In genomic region chr11:52368176-52368985, GRCm38 (mm10) we compare ENCODE assay signal across 16 mouse cellular contexts. TPM values are rescaled to one million over a fixed set of nuclear protein-coding genes. Genes with fewer than 3 reads are reported as not detected.
DNase-seq lines count a peak whose midpoint lies in the region; ATAC-seq and TF ChIP-seq lines count a peak whose summit lies in the region.
"Had no signal": no experiment of that assay in that cellular context is flagged by ENCODE, and none has a peak within 500 bp of the region (broad histone marks: within the 10 kb centered on the region; RNA-seq: fewer than 3 reads in every experiment).

No protein-coding gene starts in this region.

- H3K4me1 ChIP-seq in heart, embryonic 16.5 days (ENCODE audit: control insufficient read depth, insufficient read depth, low read length), result peaks cover 70% of the 10 kb centered on the region
- H3K4me1 ChIP-seq in liver, postnatal 0 days (ENCODE audit: insufficient read depth), result peaks cover 52% of the 10 kb centered on the region

- no peak for DNase-seq in heart, adult 9 months (ENCODE audit: low spot score in 2 of 2)
- peak; percentile 60 for DNase-seq in thymus, postnatal 0 days (ENCODE audit: low spot score)
- DNase-seq in thymus, postnatal 25 days, result no peak
- no peak for DNase-seq in liver, postnatal 0 days
- no peak for DNase-seq in urinary bladder, postnatal 4 days (ENCODE audit: low spot score in 2 of 2)
- no peak for DNase-seq in lung, postnatal 25 days (ENCODE audit: low spot score)
- DNase-seq: cerebellum, adult 9-11 months; gastrocnemius, postnatal 10 days; kidney, postnatal 36 days; lung, postnatal 10 days; right cerebral cortex, postnatal 25 days had no signal

- no peak for TF ChIP-seq EP300 in liver, postnatal 0 days (IDR thresholded peaks at IDR 0.05; ENCODE audit: low read depth)

- H3K9me3 ChIP-seq in heart, embryonic 16.5 days (replicated peaks; ENCODE audit: control insufficient read depth, low read length), result no peaks in the 10 kb centered on the region
- no peaks in the 10 kb centered on the region for H3K9me3 ChIP-seq in liver, postnatal 0 days (ENCODE audit: low read length)
- H3K9me3 ChIP-seq: forebrain, embryonic 12.5 days; heart, embryonic 15.5 days; neural tube, embryonic 15.5 days had no signal

- H3K36me3 ChIP-seq in heart, embryonic 16.5 days (ENCODE audit: control insufficient read depth, insufficient read depth), result peaks cover 2% of the 10 kb centered on the region; the same call in 1 of the 2 replicates
- no peaks in the 10 kb centered on the region for H3K36me3 ChIP-seq in liver, postnatal 0 days (replicated peaks; ENCODE audit: insufficient read depth, low read length)
- H3K36me3 ChIP-seq: forebrain, embryonic 12.5 days; heart, embryonic 15.5 days; neural tube, embryonic 15.5 days had no signal

- no peaks in the 10 kb centered on the region for H3K27me3 ChIP-seq in heart, embryonic 16.5 days (ENCODE audit: control insufficient read depth, insufficient read depth, low read length)
- H3K27me3 ChIP-seq in liver, postnatal 0 days (ENCODE audit: insufficient read depth, low read length), result no peaks in the 10 kb centered on the region
- H3K27me3 ChIP-seq: forebrain, embryonic 12.5 days; heart, embryonic 15.5 days; neural tube, embryonic 15.5 days had no signal

- H3K4me2 ChIP-seq in heart, embryonic 16.5 days (ENCODE audit: low read depth, low read length), result no peak overlapping the region
- H3K4me2 ChIP-seq in liver, postnatal 0 days (ENCODE audit: low read depth, low read length), result no peak overlapping the region
- H3K4me2 ChIP-seq: forebrain, embryonic 12.5 days; heart, embryonic 15.5 days; neural tube, embryonic 15.5 days had no signal

- no peak for TF ChIP-seq CTCF in liver, postnatal 0 days (IDR thresholded peaks at IDR 0.05; ENCODE audit: low read depth)

- H3K9ac ChIP-seq in heart, embryonic 16.5 days (ENCODE audit: low read length), result no peak overlapping the region
- no peak overlapping the region for H3K9ac ChIP-seq in liver, postnatal 0 days (replicated peaks)
- H3K9ac ChIP-seq: forebrain, embryonic 12.5 days; heart, embryonic 15.5 days; neural tube, embryonic 15.5 days had no signal

- no peak overlapping the region for H3K4me3 ChIP-seq in heart, embryonic 16.5 days (ENCODE audit: low read length)
- no peak overlapping the region for H3K4me3 ChIP-seq in liver, postnatal 0 days (ENCODE audit: low read depth, low read length)
- H3K4me3 ChIP-seq: forebrain, embryonic 12.5 days; heart, embryonic 15.5 days; neural tube, embryonic 15.5 days had no signal

- peak overlapping the region; percentile 29; the same call in 1 of the 2 replicates for H3K27ac ChIP-seq in heart, embryonic 16.5 days (ENCODE audit: low read length)
- peak overlapping the region; percentile 55 for H3K27ac ChIP-seq in liver, postnatal 0 days (ENCODE audit: low read depth)
- H3K27ac ChIP-seq: forebrain, embryonic 12.5 days; heart, embryonic 15.5 days; neural tube, embryonic 15.5 days had no signal

- 55% methylated on average over 10 of the region's 10 CpGs for WGBS in heart, embryonic 16.5 days
- 49% methylated on average over 10 of the region's 10 CpGs for WGBS in liver, postnatal 0 days (ENCODE audit: insufficient replicate concordance)

- ATAC-seq in heart, embryonic 16.5 days (replicated peaks; ENCODE audit: extremely low read depth, insufficient read depth, low FRiP score), result no peak
- ATAC-seq in liver, postnatal 0 days, result no peak
- ATAC-seq: hindbrain, postnatal 0 days had no signal

RNA-seq across cellular contexts. Expression of gene Vdac1, which starts 7.7 kb away (rescaled TPM):
- 541 and 624 TPM in 2 replicates for polyA plus RNA-seq in heart, embryonic 16.5 days (2015; fragmentation: Nextera tagmentation; extraction: Ambion mirVana)
- 226 and 233 TPM in 2 replicates for polyA plus RNA-seq in thymus, postnatal 0 days (2015; fragmentation: Nextera tagmentation; extraction: Ambion mirVana)
- 101 and 104 TPM in 2 replicates for polyA plus RNA-seq in liver, postnatal 0 days (2015; fragmentation: Nextera tagmentation; extraction: Ambion mirVana)

RNA-seq across cellular contexts. Expression of gene 9530068E07Rik, which starts 27.8 kb away (rescaled TPM):
- 182 and 205 TPM in 2 replicates for polyA plus RNA-seq in heart, embryonic 16.5 days (2015; fragmentation: Nextera tagmentation; extraction: Ambion mirVana)
- polyA plus RNA-seq in thymus, postnatal 0 days (2015; fragmentation: Nextera tagmentation; extraction: Ambion mirVana), result 85.6 and 89.6 TPM in 2 replicates
- 82.4 and 88.9 TPM in 2 replicates for polyA plus RNA-seq in liver, postnatal 0 days (2015; fragmentation: Nextera tagmentation; extraction: Ambion mirVana)
